Mouse (Mus musculus) liver, postnatal 0 days (tissue): ENCODE data around the gene Mrpl47. TPM values are rescaled to one million over a fixed set of nuclear protein-coding genes. Genes with fewer than 3 reads are reported as not detected.
A peak's percentile ranks its signal among the peaks of the same experiment; 100 is the strongest.
"Not testable (repeated sequence)": the region's sequence is repeated elsewhere in the genome, so short reads cannot be mapped to it uniquely, and the experiment has no call there.

Experiments
- ATAC-seq: fragments of 200-750 bp; cut with Nextera tagmentation; 2 replicates; pipeline ENCODE4 v1.8.0; 2017; ENCODE audit warnings: mild to moderate bottlenecking, moderate library complexity
- DNase-seq: peaks from one replicate; pipeline ENCODE4 v3.0.0-alpha.2; 2016
- H3K27ac ChIP-seq: fragments of 300-500 bp; sonication (generic); 2 replicates; pipeline ENCODE4 v1.5.1; 2014; ENCODE audit warnings: antibody characterized with exemption, moderate library complexity, mild to moderate bottlenecking, low read depth
- H3K27me3 ChIP-seq: fragments of 300-500 bp; sonication (generic); 2 replicates; pipeline ENCODE4 v1.6.1; 2014; ENCODE audit warnings: low read length, control low read depth, mixed read lengths; ENCODE audit not compliant: insufficient read depth
- H3K36me3 ChIP-seq: fragments of 300-500 bp; sonication (generic); replicated peaks from 2 replicates; pipeline ENCODE4 v1.6.1; 2014; ENCODE audit warnings: mild to moderate bottlenecking, control low read depth, low read length, moderate library complexity, mixed read lengths; ENCODE audit not compliant: insufficient read depth
- H3K4me1 ChIP-seq: fragments of 300-500 bp; sonication (generic); 2 replicates; pipeline ENCODE4 v1.6.1; 2014; ENCODE audit warnings: antibody characterized with exemption, mild to moderate bottlenecking, control low read depth; ENCODE audit not compliant: insufficient read depth
- H3K4me2 ChIP-seq: fragments of 300-500 bp; sonication (generic); 2 replicates; pipeline ENCODE4 v1.6.1; 2014; ENCODE audit warnings: low read depth, mild to moderate bottlenecking, low read length, moderate library complexity, mixed read lengths
- H3K4me3 ChIP-seq: fragments of 300-500 bp; sonication (generic); 2 replicates; pipeline ENCODE4 v1.5.1; 2014; ENCODE audit warnings: low read depth, low read length
- H3K9ac ChIP-seq: fragments of 300-500 bp; sonication (generic); replicated peaks from 2 replicates; pipeline ENCODE4 v1.6.1; 2014; ENCODE audit warnings: mild to moderate bottlenecking, moderate library complexity
- H3K9me3 ChIP-seq: fragments of 300-500 bp; sonication (generic); 2 replicates; pipeline ENCODE4 v1.6.1; 2016; ENCODE audit warnings: mild to moderate bottlenecking, control low read depth, low read length, mixed read lengths
- CTCF ChIP-seq: sonication (generic); IDR thresholded peaks from 2 replicates; pipeline ENCODE4 v1.5.1; 2016; ENCODE audit warnings: antibody characterized with exemption, low read depth
- EP300 ChIP-seq: IDR thresholded peaks from 2 replicates; pipeline ENCODE4 v1.6.1; 2016; ENCODE audit warnings: antibody characterized with exemption, low read depth, mild to moderate bottlenecking
- WGBS: fragments of 180-500 bp; shearing (Covaris S2); extraction: QIAGEN DNeasy Blood & Tissue Kit; methylation state at CpG from one replicate; pipeline ENCODE4 v1.1.7; 2014; ENCODE audit not compliant: insufficient replicate concordance; 5-methylcytosine and 5-hydroxymethylcytosine counted together
- polyA plus RNA-seq: library from polyadenylated mRNA; unstranded; fragments of >200 nt; fragmentation: Nextera tagmentation; extraction: Ambion mirVana; gene quantifications from 2 replicates; pipeline ENCODE4 v1.2.1, GENCODE M21; 2015

Gene Mrpl47
- polyA plus RNA-seq, 1 experiment from 2014 or later, result 15.2 TPM

- TF ChIP-seq CTCF (0 out of 2 replicates have a peak, but pooled peaks have one; percentile 0), EP300 (peak; percentile 63; the same call in 1 of the 2 replicates)
- Histone ChIP-seq H3K4me1 (peaks cover 21% of the 10 kb centered on the region), H3K27me3 (no peaks in the 10 kb centered on the region), H3K9ac (peak within 1 kb of the TSS; percentile 83), H3K4me2 (peak within 1 kb of the TSS; percentile 97), H3K36me3 (peaks cover 13% of the 10 kb centered on the region), H3K27ac (peak within 1 kb of the TSS; percentile 84), H3K4me3 (peak within 1 kb of the TSS; percentile 89), H3K9me3 (no peaks in the 10 kb centered on the region)
- DNase-seq, result peak; percentile 97
- under 1% methylated on average over 62 of the region's 62 CpGs for WGBS
- peak; percentile 97 for ATAC-seq
Measured at GRCm38 (mm10) chr3:32736244-32737171, 897 bp downstream of the Mrpl47 start, which contains the start of gene Ndufb5. TSS of gene Ndufb5 (plus strand) at chr3:32736990.

DNA sequence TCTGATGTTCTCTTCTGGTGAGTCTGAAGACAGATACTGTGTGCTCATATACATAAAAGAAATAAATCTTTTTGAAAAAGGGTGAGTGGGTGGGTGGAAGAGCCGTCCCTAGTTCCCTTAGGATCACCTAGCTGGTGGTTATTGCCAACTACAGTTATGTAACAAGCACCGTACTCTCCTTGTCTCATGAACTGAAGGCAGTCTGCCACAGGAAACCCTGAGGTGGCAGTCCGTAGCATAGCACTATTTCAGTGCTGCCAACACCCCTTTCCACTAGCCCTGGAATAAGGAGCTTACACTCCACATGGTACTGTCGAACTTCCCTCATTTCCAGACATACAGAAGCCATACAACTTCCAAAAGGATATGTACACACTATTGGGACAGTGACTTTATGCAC is 9.5 kb downstream of the Mrpl47 start:
- Histone ChIP-seq H3K4me3 (no peak overlapping the region), H3K4me1 (no peaks in the 10 kb centered on the region), H3K27ac (no peak overlapping the region), H3K9ac (no peak overlapping the region), H3K9me3 (no peaks in the 10 kb centered on the region), H3K36me3 (peaks cover 79% of the 10 kb centered on the region), H3K4me2 (no peak overlapping the region), H3K27me3 (no peaks in the 10 kb centered on the region)
- ATAC-seq (no peak), DNase-seq (no peak)
- WGBS, result 85% methylated on average over 4 of the region's 4 CpGs
- TF ChIP-seq CTCF, result no peak
- TF ChIP-seq EP300, result no peak

GRCm38 (mm10) chr3:32725951-32726350 is 11.5 kb downstream of the Mrpl47 start:
- Histone ChIP-seq H3K4me3 (no peak overlapping the region), H3K36me3 (peaks cover 82% of the 10 kb centered on the region), H3K27me3 (no peaks in the 10 kb centered on the region), H3K4me2 (no peak overlapping the region), H3K27ac (no peak overlapping the region), H3K9ac (no peak overlapping the region), H3K4me1 (no peaks in the 10 kb centered on the region), H3K9me3 (no peaks in the 10 kb centered on the region)
- DNase-seq (no peak), ATAC-seq (no peak)
- TF ChIP-seq CTCF (no peak), EP300 (no peak)
- WGBS, result 83% methylated on average over 5 of the region's 5 CpGs

DNA sequence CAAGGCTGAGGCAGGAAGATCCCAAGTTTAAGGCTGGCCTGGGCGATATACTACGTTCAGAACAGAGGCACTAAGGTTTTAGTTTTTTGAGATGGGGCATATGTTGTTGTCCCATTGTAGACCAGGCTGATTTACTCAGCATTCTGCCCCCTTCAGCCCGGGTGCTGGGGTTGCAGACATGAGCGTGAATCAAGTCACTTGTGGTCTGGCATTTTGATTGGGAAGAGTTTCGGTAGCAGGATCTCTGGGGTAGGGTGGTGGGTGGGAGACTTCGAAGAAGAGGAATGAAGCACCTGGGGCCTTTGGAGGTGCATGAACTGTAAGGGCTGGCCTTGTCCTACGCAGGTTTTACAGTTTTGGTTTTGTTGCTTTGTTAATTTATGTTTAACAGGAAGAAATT is 13.2 kb downstream of the Mrpl47 start:
- Histone ChIP-seq H3K4me3 (no peak overlapping the region), H3K9ac (no peak overlapping the region), H3K4me1 (no peaks in the 10 kb centered on the region), H3K4me2 (no peak overlapping the region), H3K27me3 (no peaks in the 10 kb centered on the region), H3K27ac (no peak overlapping the region), H3K9me3 (no peaks in the 10 kb centered on the region), H3K36me3 (peaks cover 80% of the 10 kb centered on the region)
- ATAC-seq (no peak), DNase-seq (no peak)
- WGBS, result 92% methylated on average over 7 of the region's 7 CpGs
- TF ChIP-seq CTCF (no peak), EP300 (no peak)

- H3K4me3 ChIP-seq, result no peak overlapping the region
- ATAC-seq (no peak), DNase-seq (no peak)
- H3K27ac ChIP-seq, result no peak overlapping the region
- no peak overlapping the region for H3K9ac ChIP-seq
- 88% methylated on average over 5 of the region's 5 CpGs for WGBS
- H3K4me2 ChIP-seq, result no peak overlapping the region
- TF ChIP-seq CTCF, result no peak
- H3K9me3 ChIP-seq, result no peaks in the 10 kb centered on the region
- peaks cover 85% of the 10 kb centered on the region for H3K36me3 ChIP-seq
- H3K4me1 ChIP-seq, result no peaks in the 10 kb centered on the region
- no peaks in the 10 kb centered on the region for H3K27me3 ChIP-seq
Measured at GRCm38 (mm10) chr3:32718271-32718670, 19.1 kb downstream of the Mrpl47 start.

- not testable (repeated sequence) for ATAC-seq, H3K4me1 ChIP-seq, H3K27me3 ChIP-seq, H3K4me3 ChIP-seq, H3K9ac ChIP-seq, H3K4me2 ChIP-seq, DNase-seq, H3K27ac ChIP-seq, H3K9me3 ChIP-seq
- WGBS, result 93% methylated on average over 6 of the region's 6 CpGs
- peaks cover 85% of the 10 kb centered on the region for H3K36me3 ChIP-seq
Measured at GRCm38 (mm10) chr3:32717403-32717802, 20.0 kb downstream of the Mrpl47 start.
